Mouse (Mus musculus) forebrain, embryonic 14.5 days (tissue): ENCODE data around the gene Pidd1. TPM values are rescaled to one million over a fixed set of nuclear protein-coding genes. Genes with fewer than 3 reads are reported as not detected.

ENCODE experiments used
- ATAC-seq: fragments of 200-750 bp; cut with Nextera tagmentation; 2 replicates; pipeline ENCODE4 v1.8.0; 2017; ENCODE audit warnings: mild to moderate bottlenecking, moderate library complexity
- DNase-seq: peaks from one replicate; pipeline ENCODE4 v3.0.0-alpha.2; 2015; ENCODE audit warnings: low spot score
- H3K27ac ChIP-seq: fragments of 300-500 bp; sonication (generic); 2 replicates; pipeline ENCODE4 v1.5.1; 2014; ENCODE audit warnings: low read depth, mild to moderate bottlenecking, control low read depth, low read length, moderate library complexity
- H3K27me3 ChIP-seq: fragments of 300-500 bp; sonication (generic); replicated peaks from 2 replicates; pipeline ENCODE4 v1.6.1; 2014; ENCODE audit warnings: low read length, control low read depth, mixed read lengths; ENCODE audit not compliant: control insufficient read depth, insufficient read depth
- H3K36me3 ChIP-seq: fragments of 300-500 bp; sonication (generic); 2 replicates; pipeline ENCODE4 v1.6.1; 2014; ENCODE audit warnings: low read length, control low read depth; ENCODE audit not compliant: control insufficient read depth, insufficient read depth
- H3K4me1 ChIP-seq: fragments of 300-500 bp; sonication (generic); 2 replicates; pipeline ENCODE4 v1.6.1; 2014; ENCODE audit warnings: antibody characterized with exemption, low read length, control low read depth; ENCODE audit not compliant: control insufficient read depth, insufficient read depth
- H3K4me2 ChIP-seq: fragments of 300-500 bp; sonication (generic); 2 replicates; pipeline ENCODE4 v1.6.1; 2014; ENCODE audit warnings: mild to moderate bottlenecking, control low read depth, low read length
- H3K4me3 ChIP-seq: fragments of 300-500 bp; sonication (generic); 2 replicates; pipeline ENCODE4 v1.5.1; 2014; ENCODE audit warnings: low read depth, low read length, control low read depth
- H3K9ac ChIP-seq: fragments of 300-500 bp; sonication (generic); 2 replicates; pipeline ENCODE4 v1.6.1; 2014; ENCODE audit warnings: mild to moderate bottlenecking, low read length, control low read depth, moderate library complexity
- H3K9me3 ChIP-seq: fragments of 300-500 bp; sonication (generic); replicated peaks from 2 replicates; pipeline ENCODE4 v1.6.1; 2016; ENCODE audit warnings: low read length, control low read depth, mixed read lengths; ENCODE audit not compliant: control insufficient read depth
- WGBS: fragments of 180-500 bp; shearing (Covaris S2); extraction: QIAGEN DNeasy Blood & Tissue Kit; methylation state at CpG from one replicate; pipeline ENCODE4 v1.1.7; 2014; 5-methylcytosine and 5-hydroxymethylcytosine counted together
- polyA plus RNA-seq: library from polyadenylated mRNA; unstranded; fragments of >200 nt; fragmentation: Nextera tagmentation; extraction: Ambion mirVana; gene quantifications from 2 replicates; pipeline ENCODE4 v1.2.1, GENCODE M21; 2014

The Pidd1 gene
- polyA plus RNA-seq, 1 experiment from 2014 or later, result 5.6 TPM

DNA sequence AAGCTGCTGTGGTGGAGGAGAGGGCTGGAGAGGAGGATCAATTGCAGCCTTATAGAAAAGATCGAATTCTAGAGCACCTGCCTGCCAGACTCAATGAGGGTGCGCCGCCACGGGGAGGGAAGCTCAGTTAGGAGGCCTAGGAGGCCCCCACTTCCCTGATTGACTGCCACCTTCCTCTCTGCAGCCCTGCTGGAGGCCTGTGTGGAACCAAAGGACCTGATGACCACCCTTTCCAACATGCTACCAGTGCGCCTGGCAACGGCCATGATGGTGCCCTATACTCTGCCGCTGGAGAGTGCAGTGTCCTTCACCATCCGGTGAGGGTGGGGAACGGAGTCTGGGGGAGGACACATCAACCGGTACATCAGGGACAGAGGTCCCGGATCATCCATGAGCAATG, 14.8 kb upstream of the Pidd1 start:
- no peak overlapping the region for H3K27ac ChIP-seq
- peaks cover 12% of the 10 kb centered on the region; the same call in 1 of the 2 replicates for H3K4me1 ChIP-seq
- peaks cover 36% of the 10 kb centered on the region for H3K27me3 ChIP-seq
- WGBS, result 92% methylated on average over 11 of the region's 11 CpGs
- ATAC-seq (no peak), DNase-seq (no peak)
- H3K9me3 ChIP-seq, result no peaks in the 10 kb centered on the region
- H3K36me3 ChIP-seq, result peaks cover 15% of the 10 kb centered on the region; the same call in 1 of the 2 replicates
- no peak overlapping the region for H3K4me2 ChIP-seq
- no peak overlapping the region for H3K4me3 ChIP-seq
- no peak overlapping the region for H3K9ac ChIP-seq

DNA sequence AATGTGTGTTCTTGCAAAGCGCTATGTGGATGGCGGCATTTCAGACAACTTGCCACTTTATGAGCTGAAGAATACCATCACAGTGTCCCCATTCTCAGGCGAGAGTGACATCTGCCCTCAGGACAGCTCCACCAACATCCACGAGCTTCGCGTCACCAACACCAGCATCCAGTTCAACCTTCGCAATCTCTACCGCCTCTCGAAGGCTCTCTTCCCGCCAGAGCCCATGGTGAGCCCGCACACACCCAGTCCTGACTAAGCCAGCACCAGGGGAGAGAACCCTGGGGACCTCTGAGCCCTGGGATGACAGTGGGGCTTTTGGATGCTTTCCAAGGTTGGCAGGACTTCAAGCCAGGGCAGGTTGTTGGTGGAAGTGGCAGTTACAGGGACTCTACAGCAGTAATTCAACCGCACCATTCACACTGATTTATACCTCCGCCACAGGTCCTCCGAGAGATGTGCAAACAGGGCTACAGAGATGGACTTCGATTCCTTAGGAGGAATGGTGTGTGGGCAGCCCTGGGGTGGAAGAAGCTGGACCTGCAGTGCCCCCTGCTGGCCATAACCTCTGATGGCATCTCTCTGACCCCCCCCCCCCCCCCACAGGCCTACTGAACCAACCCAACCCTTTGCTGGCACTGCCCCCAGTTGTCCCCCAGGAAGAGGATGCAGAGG, 14.3 kb upstream of the Pidd1 start:
- no peaks in the 10 kb centered on the region for H3K9me3 ChIP-seq
- H3K4me2 ChIP-seq, result no peak overlapping the region
- DNase-seq (no peak), ATAC-seq (no peak)
- peaks cover 30% of the 10 kb centered on the region for H3K27me3 ChIP-seq
- 71% methylated on average over 15 of the region's 15 CpGs for WGBS
- no peak overlapping the region for H3K9ac ChIP-seq
- peaks cover 12% of the 10 kb centered on the region; the same call in 1 of the 2 replicates for H3K4me1 ChIP-seq
- H3K36me3 ChIP-seq, result peaks cover 15% of the 10 kb centered on the region; the same call in 1 of the 2 replicates
- no peak overlapping the region for H3K27ac ChIP-seq
- H3K4me3 ChIP-seq, result no peak overlapping the region

DNA sequence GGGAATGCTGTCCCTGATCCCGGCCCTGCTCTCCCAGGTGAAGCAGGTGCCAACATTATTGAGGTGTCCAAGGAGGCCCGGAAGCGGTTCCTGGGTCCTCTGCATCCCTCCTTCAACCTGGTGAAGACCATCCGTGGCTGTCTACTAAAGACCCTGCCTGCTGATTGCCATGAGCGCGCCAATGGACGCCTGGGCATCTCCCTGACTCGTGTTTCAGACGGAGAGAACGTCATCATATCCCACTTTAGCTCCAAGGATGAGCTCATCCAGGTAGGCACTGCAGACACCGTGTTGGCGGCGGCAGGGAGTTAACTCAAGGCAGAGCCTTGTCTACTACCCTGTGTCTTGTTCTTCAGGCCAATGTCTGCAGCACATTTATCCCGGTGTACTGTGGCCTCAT, 13.4 kb upstream of the Pidd1 start:
- Histone ChIP-seq H3K4me2 (no peak overlapping the region), H3K9ac (no peak overlapping the region), H3K36me3 (peaks cover 20% of the 10 kb centered on the region; the same call in 1 of the 2 replicates), H3K27me3 (peaks cover 21% of the 10 kb centered on the region), H3K4me1 (peaks cover 12% of the 10 kb centered on the region; the same call in 1 of the 2 replicates), H3K27ac (no peak overlapping the region), H3K9me3 (no peaks in the 10 kb centered on the region), H3K4me3 (no peak overlapping the region)
- DNase-seq, result no peak
- WGBS, result 93% methylated on average over 14 of the region's 14 CpGs
- ATAC-seq, result no peak

DNA sequence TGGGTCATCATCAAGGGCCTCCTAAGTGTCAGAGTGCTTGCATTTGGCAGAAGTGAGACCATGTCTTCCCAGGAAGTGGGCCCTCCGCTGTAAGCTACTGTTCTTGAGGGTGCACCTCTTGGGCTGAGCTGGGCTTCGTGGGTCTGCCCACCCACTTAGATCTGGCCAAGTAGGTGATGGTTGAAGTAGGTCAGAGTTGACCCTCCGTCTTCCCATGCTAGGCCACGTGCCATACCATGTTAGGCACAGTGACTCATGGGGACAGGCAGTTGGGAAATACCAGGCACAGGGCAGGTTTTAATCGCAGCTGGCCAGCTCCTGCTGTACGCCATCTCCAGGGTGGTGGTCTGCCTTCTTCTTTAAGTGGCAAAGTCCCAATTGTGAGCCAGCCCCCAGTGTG, 12.9 kb upstream of the Pidd1 start:
- DNase-seq (no peak), ATAC-seq (no peak)
- Histone ChIP-seq H3K27me3 (peaks cover 16% of the 10 kb centered on the region), H3K9me3 (no peaks in the 10 kb centered on the region), H3K4me1 (peaks cover 12% of the 10 kb centered on the region; the same call in 1 of the 2 replicates), H3K4me3 (no peak overlapping the region), H3K9ac (no peak overlapping the region), H3K4me2 (peak overlapping the region; percentile 82; the same call in 1 of the 2 replicates), H3K36me3 (peaks cover 25% of the 10 kb centered on the region), H3K27ac (no peak overlapping the region)
- 90% methylated on average over 6 of the region's 6 CpGs for WGBS

DNA sequence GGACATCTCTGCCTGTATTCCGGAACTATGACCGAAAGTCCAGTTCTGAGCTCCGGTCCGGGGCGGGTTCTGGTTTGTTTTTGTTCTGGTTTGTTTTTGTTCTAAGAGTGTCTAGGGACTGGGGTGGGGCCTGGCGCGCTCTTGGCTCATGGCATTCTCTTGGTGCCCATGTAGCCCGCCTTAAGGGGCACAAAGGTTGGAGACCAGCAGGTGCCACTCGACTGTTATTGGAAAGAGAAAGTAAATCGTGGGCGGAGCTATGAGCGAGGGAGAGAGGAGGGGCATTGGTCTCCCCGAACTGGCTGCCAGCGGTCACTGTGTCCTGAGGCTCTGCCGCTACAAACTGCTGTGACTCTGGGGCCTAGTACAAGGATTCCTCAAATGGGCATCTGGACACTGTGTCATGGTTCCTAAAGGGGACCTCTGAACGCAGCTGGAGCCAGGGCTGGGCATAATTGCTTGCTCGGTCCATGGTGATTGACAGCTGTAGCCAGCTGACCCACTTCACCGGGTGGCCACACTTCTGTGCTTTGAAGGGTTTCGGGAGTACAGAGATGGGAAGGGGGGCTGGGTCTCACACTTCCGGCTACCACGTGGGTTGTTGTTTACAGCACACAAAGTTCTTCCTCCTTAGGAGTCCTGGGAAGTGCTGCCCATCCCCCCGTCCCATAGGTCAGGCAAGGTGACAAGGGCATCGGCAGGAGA, 11.9 kb upstream of the Pidd1 start:
- 3% methylated on average over 23 of the region's 23 CpGs for WGBS
- DNase-seq (peak; percentile 68), ATAC-seq (peak; percentile 30)
- peak overlapping the region; percentile 70 for H3K9ac ChIP-seq
- H3K27me3 ChIP-seq, result peaks cover 7% of the 10 kb centered on the region
- peak overlapping the region; percentile 40; the same call in 1 of the 2 replicates for H3K27ac ChIP-seq
- H3K4me2 ChIP-seq, result peak overlapping the region; percentile 82
- peaks cover 35% of the 10 kb centered on the region for H3K36me3 ChIP-seq
- H3K4me3 ChIP-seq, result peak overlapping the region; percentile 55
- no peaks in the 10 kb centered on the region for H3K9me3 ChIP-seq
- peaks cover 8% of the 10 kb centered on the region; the same call in 1 of the 2 replicates for H3K4me1 ChIP-seq

DNA sequence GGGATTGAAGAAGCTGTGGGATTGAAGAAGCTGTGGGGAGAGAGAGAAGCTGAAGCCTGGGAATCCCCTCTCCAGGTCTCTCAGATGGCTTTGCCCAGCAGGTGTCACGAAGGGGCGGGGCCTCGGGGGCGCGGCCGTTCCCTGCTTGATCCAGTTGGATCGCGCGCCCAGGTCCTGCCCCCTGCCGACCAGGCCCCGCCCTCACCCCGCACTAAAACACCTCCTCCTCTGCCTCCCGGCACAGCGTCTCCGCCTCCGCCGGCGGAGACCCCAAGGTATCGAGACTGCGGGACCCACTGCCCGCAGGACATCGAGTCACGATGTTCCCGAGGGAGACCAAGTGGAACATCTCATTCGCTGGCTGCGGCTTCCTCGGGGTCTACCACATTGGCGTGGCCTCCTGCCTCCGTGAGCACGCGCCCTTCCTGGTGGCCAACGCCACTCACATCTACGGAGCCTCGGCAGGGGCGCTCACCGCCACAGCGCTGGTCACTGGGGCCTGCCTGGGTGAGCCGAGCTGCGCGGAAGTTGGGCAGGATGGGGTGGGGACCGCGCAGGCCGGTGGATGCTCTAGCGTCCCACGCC, 11.2 kb upstream of the Pidd1 start, which contains the start of gene Pnpla2:
TSS of gene Pnpla2 (plus strand) at position 232 of the 585 bp plus-strand sequence.
- H3K4me3 ChIP-seq, result peak within 1 kb of the TSS; percentile 55
- H3K36me3 ChIP-seq, result peaks cover 38% of the 10 kb centered on the region
- H3K4me1 ChIP-seq, result peaks cover 8% of the 10 kb centered on the region; the same call in 1 of the 2 replicates
- H3K4me2 ChIP-seq, result peak within 1 kb of the TSS; percentile 82
- no peaks in the 10 kb centered on the region for H3K9me3 ChIP-seq
- peak within 1 kb of the TSS; percentile 40; the same call in 1 of the 2 replicates for H3K27ac ChIP-seq
- H3K9ac ChIP-seq, result peak within 1 kb of the TSS; percentile 70
- WGBS, result under 1% methylated on average over 45 of the region's 45 CpGs
- H3K27me3 ChIP-seq, result 0 out of 2 replicates have a peak, but pooled peaks cover 2% of the 10 kb centered on the region
- DNase-seq, result peak; percentile 86
- ATAC-seq, result peak; percentile 84

DNA sequence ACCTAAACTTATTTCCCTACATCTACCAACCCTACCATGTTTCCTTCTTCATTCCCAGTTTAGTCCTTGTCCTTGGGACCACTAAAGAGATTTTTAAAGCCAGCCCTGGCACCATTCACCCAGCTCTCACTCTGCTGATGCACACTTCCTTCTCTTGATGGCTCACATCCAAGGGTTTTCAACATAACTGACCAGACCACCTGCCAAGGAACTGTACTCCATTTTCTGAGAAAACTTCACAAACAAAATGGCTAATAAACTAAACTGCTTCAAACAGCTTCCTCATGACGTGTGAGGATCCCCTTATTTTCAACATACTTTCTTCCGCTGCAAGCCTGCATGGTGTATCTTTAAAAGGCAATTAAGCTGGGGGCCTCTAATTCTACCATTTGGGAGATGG, 9.8 kb upstream of the Pidd1 start:
- no peaks in the 10 kb centered on the region for H3K27me3 ChIP-seq
- H3K36me3 ChIP-seq, result peaks cover 41% of the 10 kb centered on the region
- H3K4me2 ChIP-seq, result no peak overlapping the region
- WGBS, result 74% methylated on average over 2 of the region's 2 CpGs
- DNase-seq (no peak), ATAC-seq (no peak)
- no peak overlapping the region for H3K27ac ChIP-seq
- H3K9me3 ChIP-seq, result no peaks in the 10 kb centered on the region
- H3K4me1 ChIP-seq, result peaks cover 11% of the 10 kb centered on the region
- no peak overlapping the region for H3K9ac ChIP-seq
- no peak overlapping the region for H3K4me3 ChIP-seq

DNA sequence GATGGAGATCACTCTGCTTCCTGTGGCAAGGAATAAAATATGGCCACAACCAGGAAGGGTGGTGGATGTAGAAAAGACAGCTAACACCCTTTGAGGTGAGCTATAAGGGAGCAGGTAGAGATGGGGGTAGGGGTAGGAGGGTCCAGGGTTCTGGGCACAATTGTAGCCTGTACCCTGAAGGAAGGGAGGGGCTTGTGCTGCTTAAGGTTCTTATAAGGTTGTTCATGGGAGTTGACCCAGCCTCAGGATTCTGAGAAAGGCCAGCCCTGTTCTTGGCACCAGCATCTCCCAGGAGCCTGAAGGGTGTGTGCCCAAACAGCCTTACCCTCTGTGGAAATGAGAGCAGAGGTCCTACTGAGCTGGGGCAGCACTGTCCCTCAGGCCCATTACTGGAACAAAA, 8.1 kb upstream of the Pidd1 start:
- Histone ChIP-seq H3K36me3 (peaks cover 36% of the 10 kb centered on the region), H3K9me3 (no peaks in the 10 kb centered on the region), H3K9ac (no peak overlapping the region), H3K4me3 (no peak overlapping the region), H3K27me3 (no peaks in the 10 kb centered on the region), H3K4me2 (no peak overlapping the region), H3K4me1 (peaks cover 16% of the 10 kb centered on the region), H3K27ac (no peak overlapping the region)
- ATAC-seq, result no peak
- no peak for DNase-seq
